Mouse (Mus musculus): Measurements from ENCODE around the gene S100a3.

DNA sequence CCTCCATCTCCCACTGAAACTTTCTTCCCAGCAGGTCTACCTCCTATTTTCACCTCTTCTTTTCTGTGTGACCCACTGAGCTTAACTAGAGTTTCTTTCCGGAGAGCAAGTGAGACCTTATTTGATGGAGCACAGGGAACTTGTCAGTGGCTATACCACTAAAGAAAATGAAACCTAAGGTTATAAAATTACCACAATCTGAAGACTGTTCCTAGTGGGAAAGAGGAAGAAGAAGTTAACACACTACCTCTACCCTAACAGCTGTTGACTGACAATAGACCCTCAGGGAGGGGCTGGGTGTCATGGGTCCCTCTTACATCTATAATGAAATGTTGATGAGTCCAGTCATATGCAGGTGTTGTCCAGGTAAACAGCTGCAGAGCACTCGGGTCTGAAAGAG lies 71.6 kb downstream of the S100a3 start:
- TF ChIP-seq POLR2A (IDR thresholded peaks at IDR 0.05; ENCODE audit: low read depth, low read length) (no peak), CTCF (IDR thresholded peaks at IDR 0.05; ENCODE audit: extremely low read depth, insufficient read depth, insufficient read length, insufficient replicate concordance) (no peak)

All from spleen, adult 2 months (tissue).